Mouse (Mus musculus): ENCODE results near the gene Asb13. TPM values are rescaled to one million over a fixed set of nuclear protein-coding genes. Genes with fewer than 3 reads are reported as not detected.
A peak's percentile ranks its signal among the peaks of the same experiment; 100 is the strongest.

Asb13 gene
- polyA plus RNA-seq, 2 experiments, result 8.4 to 13.6 TPM

DNA sequence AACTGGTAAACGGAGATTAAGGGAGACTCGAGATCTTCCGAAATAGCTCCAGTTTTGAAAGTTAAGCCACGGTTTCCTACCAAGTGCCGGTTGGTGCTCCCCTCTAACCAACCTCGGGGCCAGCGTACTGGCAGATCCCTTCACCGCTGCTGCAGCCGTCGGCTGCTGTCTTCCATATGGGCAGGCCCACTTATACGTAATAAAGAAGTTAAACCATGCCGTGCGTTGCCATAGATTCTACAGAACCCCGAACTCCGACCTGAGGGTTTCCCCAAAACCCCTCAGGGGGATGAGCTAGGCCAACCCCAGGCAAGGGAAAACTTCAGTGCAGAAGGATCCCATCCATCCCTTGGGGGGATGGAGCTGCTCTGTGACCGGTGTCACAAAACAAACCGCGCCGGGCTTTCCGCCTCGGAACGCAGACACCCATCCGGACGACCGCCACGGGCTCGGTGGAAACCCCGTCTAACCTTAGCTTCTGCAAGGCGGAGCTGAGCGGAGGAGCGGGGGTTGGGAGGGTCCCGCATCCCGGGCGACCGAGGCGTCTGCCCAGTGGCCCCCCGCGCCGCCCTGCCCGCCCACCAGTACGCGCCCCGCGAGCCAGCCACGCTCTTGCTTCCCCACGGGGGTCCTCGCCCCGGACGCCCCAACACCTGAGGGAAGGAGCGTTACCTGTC lies 23.6 kb upstream of the Asb13 start:
- Histone ChIP-seq H3K9ac (ENCODE audit: low read depth, low read length, severe bottlenecking) (peak overlapping the region; percentile 88), H3K27me3 (ENCODE audit: control insufficient read depth, insufficient read depth, low read length) (no peaks in the 10 kb centered on the region), H3K4me2 (replicated peaks; ENCODE audit: low read depth, low read length, severe bottlenecking) (peak overlapping the region; percentile 52), H3K9me3 (ENCODE audit: control insufficient read depth, low read length) (no peaks in the 10 kb centered on the region), H3K4me1 (ENCODE audit: control insufficient read depth, insufficient read depth, low read length) (no peaks in the 10 kb centered on the region), H3K36me3 (ENCODE audit: control insufficient read depth, insufficient read depth, low read length) (no peaks in the 10 kb centered on the region), H3K4me3 (replicated peaks; ENCODE audit: low read length) (peak overlapping the region; percentile 94), H3K27ac (replicated peaks; ENCODE audit: low read depth, low read length) (peak overlapping the region; percentile 96)
- DNase-seq (ENCODE audit: low spot score) (peak; percentile 18), ATAC-seq (ENCODE audit: low FRiP score, low read depth) (peak; percentile 25)
- no peak for TF ChIP-seq POLR2A (IDR thresholded peaks at IDR 0.05; ENCODE audit: borderline replicate concordance, extremely low read depth, insufficient read depth, insufficient read length)
- WGBS, result 1% methylated on average over 45 of the region's 50 CpGs

DNA sequence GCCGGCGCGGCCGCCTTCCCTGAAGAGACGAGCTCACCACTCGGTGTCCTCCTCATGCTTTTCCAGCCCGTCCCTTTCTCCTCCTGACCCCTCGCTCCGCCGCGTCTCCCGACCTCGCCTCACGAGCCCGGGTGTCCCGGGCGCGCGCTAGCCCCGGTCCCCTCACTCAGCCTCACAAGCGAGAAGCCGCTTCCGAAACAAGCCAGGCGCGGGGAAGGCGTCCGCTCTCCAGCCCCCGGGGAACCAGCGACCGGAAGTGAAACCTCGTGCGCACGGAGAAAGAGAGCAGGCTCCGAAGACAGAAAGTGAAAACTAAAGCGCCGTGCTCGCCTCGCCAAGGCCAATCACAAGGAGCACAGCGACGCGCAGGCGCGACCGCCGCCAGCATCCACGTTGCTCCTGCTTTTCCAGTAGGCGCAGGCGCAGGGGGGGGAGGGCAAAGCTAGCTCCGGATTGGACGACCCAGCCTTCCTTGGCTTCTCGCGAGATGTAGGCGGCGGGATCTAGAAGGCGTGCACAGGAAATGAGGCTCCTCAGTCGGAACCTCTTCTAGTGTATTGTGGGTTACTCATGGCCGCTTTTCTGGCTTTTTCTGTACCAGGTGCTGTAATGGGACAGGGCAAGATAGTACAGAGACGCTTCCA lies 22.9 kb upstream of the Asb13 start, which contains the start of gene Fam208b:
TSS of gene Fam208b (minus strand) at position 314 of the 644 bp plus-strand sequence.
- TF ChIP-seq POLR2A (IDR thresholded peaks at IDR 0.05; ENCODE audit: borderline replicate concordance, extremely low read depth, insufficient read depth, insufficient read length), result 0 out of 2 replicates have a peak, but pooled peaks have one; percentile 56
- Histone ChIP-seq H3K9me3 (ENCODE audit: control insufficient read depth, low read length) (no peaks in the 10 kb centered on the region), H3K4me3 (replicated peaks; ENCODE audit: low read length) (peak within 1 kb of the TSS; percentile 94), H3K4me2 (replicated peaks; ENCODE audit: low read depth, low read length, severe bottlenecking) (peak within 1 kb of the TSS; percentile 52), H3K4me1 (ENCODE audit: control insufficient read depth, insufficient read depth, low read length) (no peaks in the 10 kb centered on the region), H3K9ac (ENCODE audit: low read depth, low read length, severe bottlenecking) (peak within 1 kb of the TSS; percentile 88), H3K27ac (replicated peaks; ENCODE audit: low read depth, low read length) (peak within 1 kb of the TSS; percentile 96), H3K27me3 (ENCODE audit: control insufficient read depth, insufficient read depth, low read length) (no peaks in the 10 kb centered on the region), H3K36me3 (ENCODE audit: control insufficient read depth, insufficient read depth, low read length) (no peaks in the 10 kb centered on the region)
- peak; percentile 99 for DNase-seq (ENCODE audit: low spot score)
- under 1% methylated on average over 58 of the region's 58 CpGs for WGBS
- peak; percentile 98 for ATAC-seq (ENCODE audit: low FRiP score, low read depth)

- H3K4me2 ChIP-seq (replicated peaks; ENCODE audit: low read depth, low read length, severe bottlenecking), result no peak overlapping the region
- H3K4me1 ChIP-seq (ENCODE audit: control insufficient read depth, insufficient read depth, low read length), result no peaks in the 10 kb centered on the region
- H3K9ac ChIP-seq (ENCODE audit: low read depth, low read length, severe bottlenecking), result no peak overlapping the region
- no peaks in the 10 kb centered on the region for H3K36me3 ChIP-seq (ENCODE audit: control insufficient read depth, insufficient read depth, low read length)
- no peak overlapping the region for H3K4me3 ChIP-seq (replicated peaks; ENCODE audit: low read length)
- ATAC-seq (ENCODE audit: low FRiP score, low read depth), result no peak
- whole genome bisulfite sequencing, result 59% methylated on average over 3 of the region's 3 CpGs
- no peak overlapping the region for H3K27ac ChIP-seq (replicated peaks; ENCODE audit: low read depth, low read length)
- H3K9me3 ChIP-seq (ENCODE audit: control insufficient read depth, low read length), result no peaks in the 10 kb centered on the region
- no peak for TF ChIP-seq POLR2A (IDR thresholded peaks at IDR 0.05; ENCODE audit: borderline replicate concordance, extremely low read depth, insufficient read depth, insufficient read length)
- H3K27me3 ChIP-seq (ENCODE audit: control insufficient read depth, insufficient read depth, low read length), result no peaks in the 10 kb centered on the region
- no peak for DNase-seq (ENCODE audit: low spot score)
Measured at GRCm38 (mm10) chr13:3627139-3627538, 6.7 kb upstream of the Asb13 start.

- Histone ChIP-seq H3K4me3 (replicated peaks; ENCODE audit: low read length) (no peak overlapping the region), H3K4me1 (ENCODE audit: control insufficient read depth, insufficient read depth, low read length) (no peaks in the 10 kb centered on the region), H3K36me3 (ENCODE audit: control insufficient read depth, insufficient read depth, low read length) (no peaks in the 10 kb centered on the region), H3K27ac (replicated peaks; ENCODE audit: low read depth, low read length) (no peak overlapping the region), H3K27me3 (ENCODE audit: control insufficient read depth, insufficient read depth, low read length) (no peaks in the 10 kb centered on the region), H3K4me2 (replicated peaks; ENCODE audit: low read depth, low read length, severe bottlenecking) (no peak overlapping the region), H3K9ac (ENCODE audit: low read depth, low read length, severe bottlenecking) (no peak overlapping the region), H3K9me3 (ENCODE audit: control insufficient read depth, low read length) (no peaks in the 10 kb centered on the region)
- WGBS, result 28% methylated on average over 3 of the region's 3 CpGs
- TF ChIP-seq POLR2A (IDR thresholded peaks at IDR 0.05; ENCODE audit: borderline replicate concordance, extremely low read depth, insufficient read depth, insufficient read length), result no peak
- DNase-seq (ENCODE audit: low spot score), result no peak
- ATAC-seq (ENCODE audit: low FRiP score, low read depth), result no peak
Measured at GRCm38 (mm10) chr13:3628102-3628501, 5.7 kb upstream of the Asb13 start.

GRCm38 (mm10) chr13:3632551-3632950 lies 1.3 kb upstream of the Asb13 start:
- Histone ChIP-seq H3K4me3 (replicated peaks; ENCODE audit: low read length) (no peak overlapping the region), H3K27me3 (ENCODE audit: control insufficient read depth, insufficient read depth, low read length) (no peaks in the 10 kb centered on the region)
- ATAC-seq (ENCODE audit: low FRiP score, low read depth), result no peak

More at GRCm38 (mm10) chr13:3632551-3632950, 1.3 kb upstream of the Asb13 start:
- 84% methylated on average over 9 of the region's 9 CpGs for WGBS
- H3K9me3 ChIP-seq (ENCODE audit: control insufficient read depth, low read length), result no peaks in the 10 kb centered on the region
- no peak for TF ChIP-seq POLR2A (IDR thresholded peaks at IDR 0.05; ENCODE audit: borderline replicate concordance, extremely low read depth, insufficient read depth, insufficient read length)
- no peak for DNase-seq (ENCODE audit: low spot score)
- no peak overlapping the region for H3K4me2 ChIP-seq (replicated peaks; ENCODE audit: low read depth, low read length, severe bottlenecking)
- no peak overlapping the region for H3K27ac ChIP-seq (replicated peaks; ENCODE audit: low read depth, low read length)
- no peak overlapping the region for H3K9ac ChIP-seq (ENCODE audit: low read depth, low read length, severe bottlenecking)
- no peaks in the 10 kb centered on the region for H3K4me1 ChIP-seq (ENCODE audit: control insufficient read depth, insufficient read depth, low read length)
- H3K36me3 ChIP-seq (ENCODE audit: control insufficient read depth, insufficient read depth, low read length), result no peaks in the 10 kb centered on the region
